Mouse (Mus musculus) embryonic fibroblast, embryonic 13.5 days (primary cell): ENCODE measurements around the gene Cds1.

Experiments used
- CTCF ChIP-seq: IDR thresholded peaks from 2 replicates; pipeline ENCODE4 v1.5.1; 2011; ENCODE audit warnings: mild to moderate bottlenecking, control low read depth, low read length, moderate library complexity, borderline replicate concordance; ENCODE audit not compliant: insufficient read depth
- POLR2A ChIP-seq: IDR thresholded peaks from 2 replicates; pipeline ENCODE4 v1.6.1; 2011; ENCODE audit warnings: low read depth, mild to moderate bottlenecking, control low read depth, low read length, moderate library complexity

DNA sequence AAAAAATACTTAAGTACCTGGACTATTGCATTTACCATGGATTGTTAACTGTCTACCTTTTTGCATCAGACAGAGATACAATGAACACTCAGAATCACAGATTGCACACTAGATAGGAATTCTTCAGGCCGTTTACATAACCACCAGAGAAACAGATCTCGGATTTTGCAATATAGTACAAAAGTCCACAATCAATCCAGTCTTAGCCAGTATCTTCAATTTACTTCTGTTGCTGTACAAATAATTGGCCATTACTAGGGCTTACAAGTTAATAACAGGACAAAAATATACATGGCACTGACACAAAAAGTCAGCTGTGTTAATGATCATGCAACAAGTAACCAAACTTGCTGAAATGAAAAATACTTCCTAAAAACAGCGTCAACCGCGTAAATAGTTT, 68.1 kb downstream of the Cds1 start:
- no peak for TF ChIP-seq CTCF
- TF ChIP-seq POLR2A: no peak
